Mouse (Mus musculus) megakaryocyte-erythroid progenitor cell, adult 5 weeks (primary cell): ENCODE data around the gene Hoxd10. TPM values are rescaled to one million over a fixed set of nuclear protein-coding genes. Genes with fewer than 3 reads are reported as not detected.

Experiments
- polyA plus RNA-seq: library from polyadenylated mRNA; stranded (reverse); fragments of >175 nt; gene quantifications from 2 replicates; pipeline ENCODE4 v1.2.3, GENCODE M21; 2012

Hoxd10 gene
- not detected in 2 replicates for polyA plus RNA-seq

GRCm38 (mm10) chr2:74691022-74691951 lies at the start of gene Hoxd10:
Hoxd10 (plus strand) TSS chr2:74691924.

GRCm38 (mm10) chr2:74659507-74660005 lies 32.2 kb upstream of the Hoxd10 start, which contains the start of gene Evx2:
Evx2 (minus strand) TSS chr2:74659557.

GRCm38 (mm10) chr2:74667842-74668357 lies 23.8 kb upstream of the Hoxd10 start, which contains the start of gene Hoxd13:
Hoxd13 (plus strand) TSS chr2:74668310.

GRCm38 (mm10) chr2:74674881-74675665 lies 16.7 kb upstream of the Hoxd10 start, which contains the start of gene Hoxd12:
Hoxd12 (plus strand) TSS chr2:74675013.

GRCm38 (mm10) chr2:74678891-74679595 lies 12.7 kb upstream of the Hoxd10 start, which contains the start of gene Hoxd11:
Hoxd11 (plus strand) TSS chr2:74679557.

GRCm38 (mm10) chr2:74697567-74698121 lies 5.9 kb downstream of the Hoxd10 start, which contains the start of gene Hoxd9:
Hoxd9 (plus strand) TSS chr2:74697727.

GRCm38 (mm10) chr2:74704393-74704998 lies 12.8 kb downstream of the Hoxd10 start, which contains the start of gene Hoxd8:
Hoxd8 (plus strand) TSS chr2:74704615.

GRCm38 (mm10) chr2:74711721-74712621 lies 20.2 kb downstream of the Hoxd10 start, which contains the start of the genes Hoxd3 and Hoxd4:
Hoxd3 (plus strand) TSS chr2:74711927.
Hoxd4 (plus strand) TSS chr2:74711929.

GRCm38 (mm10) chr2:74726551-74726950 lies 34.8 kb downstream of the Hoxd10 start, which contains the start of gene Gm28230:
Gm28230 (plus strand) TSS chr2:74726728.

Other genes with a start within 250 kb of the Hoxd10 start
- 8.6 and 9.0 TPM in 2 replicates for gene Lnpk, start 112.5 kb upstream of the Hoxd10 start, polyA plus RNA-seq
- gene Evx2, start 32.4 kb upstream of the Hoxd10 start, polyA plus RNA-seq = not detected in 2 replicates
- not detected in 2 replicates for gene Hoxd13, start 23.6 kb upstream of the Hoxd10 start, polyA plus RNA-seq
- gene Hoxd12, start 16.9 kb upstream of the Hoxd10 start, polyA plus RNA-seq = not detected in 2 replicates
- not detected in 2 replicates for gene Hoxd11, start 12.4 kb upstream of the Hoxd10 start, polyA plus RNA-seq
- not detected in 2 replicates for gene Hoxd9, start 5.8 kb downstream of the Hoxd10 start, polyA plus RNA-seq
- 0.04 TPM in 1 of 2 replicates, not detected in the other for gene Hoxd8, start 12.7 kb downstream of the Hoxd10 start, polyA plus RNA-seq
- gene Hoxd3, start 20.0 kb downstream of the Hoxd10 start, polyA plus RNA-seq = 0.04 TPM in 1 of 2 replicates, not detected in the other
- not detected in 2 replicates for gene Hoxd4, start 20.0 kb downstream of the Hoxd10 start, polyA plus RNA-seq
- not detected in 2 replicates for gene Gm28230, start 34.8 kb downstream of the Hoxd10 start, polyA plus RNA-seq
- 0.20 TPM in 1 of 2 replicates, not detected in the other for gene Hoxd1, start 71.1 kb downstream of the Hoxd10 start, polyA plus RNA-seq
- gene Mtx2, start 133.9 kb downstream of the Hoxd10 start, polyA plus RNA-seq = 25.9 and 26.5 TPM in 2 replicates